Mouse (Mus musculus): ENCODE results near the gene Defb35. TPM values are rescaled to one million over a fixed set of nuclear protein-coding genes. Genes with fewer than 3 reads are reported as not detected.

The Defb35 gene
- polyA plus RNA-seq, 1 experiment from 2014 or later, result not detected

GRCm38 (mm10) chr8:21981664-21982337, 43.6 kb downstream of the Defb35 start:
- Histone ChIP-seq H3K27ac (no peak overlapping the region), H3K4me3 (ENCODE audit: inconsistent target) (no peak overlapping the region), H3K79me2 (ENCODE audit: inconsistent target) (no peaks in the 10 kb centered on the region), H3K36me3 (ENCODE audit: inconsistent target) (no peaks in the 10 kb centered on the region)
- WGBS (ENCODE audit: missing documents), result 61% methylated on average over 8 of the region's 8 CpGs

Other genes starting within 250 kb of the Defb35 start
- gene AY761184, start 234.7 kb upstream of the Defb35 start, polyA plus RNA-seq (2018), result not detected in 3 replicates
- gene Defa24, start 203.9 kb upstream of the Defb35 start, polyA plus RNA-seq (2018), result not detected in 3 replicates
- not detected in 3 replicates for gene Defb50, start 114.8 kb upstream of the Defb35 start, polyA plus RNA-seq (2018)
- not detected in 3 replicates for gene Defb2, start 98.4 kb upstream of the Defb35 start, polyA plus RNA-seq (2018)
- gene Defb10, start 79.5 kb upstream of the Defb35 start, polyA plus RNA-seq (2018), result not detected in 3 replicates
- gene Defb9, start 52.9 kb upstream of the Defb35 start, polyA plus RNA-seq (2018), result not detected in 3 replicates
- gene Defb11, start 31.9 kb upstream of the Defb35 start, polyA plus RNA-seq (2018), result not detected in 3 replicates
- gene Defb15, start 5.6 kb upstream of the Defb35 start, polyA plus RNA-seq (2018), result not detected in 3 replicates
- gene Defb13, start 8.4 kb downstream of the Defb35 start, polyA plus RNA-seq (2018), result not detected in 3 replicates
- not detected in 3 replicates for gene Fam90a1a, start 20.4 kb downstream of the Defb35 start, polyA plus RNA-seq (2018)
- not detected in 3 replicates for gene Ccdc70, start 31.4 kb downstream of the Defb35 start, polyA plus RNA-seq (2018)
- gene Atp7b, start 122.0 kb downstream of the Defb35 start, polyA plus RNA-seq (2018), result not detected in 3 replicates
- gene Alg11, start 122.4 kb downstream of the Defb35 start, polyA plus RNA-seq (2018), result 7.6 to 11.5 TPM (median 10.9 TPM) in 3 replicates
- gene Nek5, start 186.7 kb downstream of the Defb35 start, polyA plus RNA-seq (2018), result not detected in 3 replicates
- 0.77 to 1.0 TPM (median 0.79 TPM) in 3 replicates for gene Nek3, start 228.1 kb downstream of the Defb35 start, polyA plus RNA-seq (2018)
- 0.34 to 3.3 TPM (median 2.6 TPM) in 3 replicates for gene Ckap2, start 247.5 kb downstream of the Defb35 start, polyA plus RNA-seq (2018)